Mouse (Mus musculus): Measurements from ENCODE around the gene Endou. TPM values are rescaled to one million over a fixed set of nuclear protein-coding genes. Genes with fewer than 3 reads are reported as not detected.

Gene Endou
- polyA plus RNA-seq, 1 experiment from 2014 or later: 0.22 TPM

DNA sequence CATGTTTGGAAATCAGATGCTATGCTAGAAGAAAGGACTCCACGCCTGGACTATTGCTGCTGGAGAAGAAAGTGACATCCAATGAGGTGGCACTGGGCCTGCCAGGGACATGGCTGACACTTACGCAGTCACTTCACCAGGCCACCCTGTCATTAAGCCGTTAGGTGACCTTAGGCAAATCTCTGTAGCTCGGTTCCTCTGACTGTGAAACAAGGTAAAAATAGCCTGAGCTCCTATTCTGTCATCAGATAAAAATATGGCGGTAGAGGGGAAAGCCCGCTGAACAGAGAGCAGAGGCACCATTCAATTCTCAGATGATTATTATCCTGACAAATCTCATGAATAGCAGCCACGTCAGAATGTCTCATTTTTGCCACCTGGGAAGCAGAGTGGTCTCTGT, 10.9 kb upstream of the Endou start:
- Histone ChIP-seq H3K9me3 (ENCODE audit: control insufficient read depth, low read length) (peaks cover 4% of the 10 kb centered on the region; the same call in 1 of the 2 replicates), H3K4me3 (ENCODE audit: low read length) (no peak overlapping the region), H3K27ac (ENCODE audit: low read length) (no peak overlapping the region), H3K36me3 (ENCODE audit: control insufficient read depth, insufficient read depth, low read length) (no peaks in the 10 kb centered on the region), H3K9ac (ENCODE audit: low read depth, low read length) (no peak overlapping the region), H3K27me3 (replicated peaks; ENCODE audit: control insufficient read depth, insufficient read depth, low read length) (no peaks in the 10 kb centered on the region), H3K4me1 (ENCODE audit: control insufficient read depth, insufficient read depth, low read length) (0 out of 2 replicates have a peak, but pooled peaks cover 4% of the 10 kb centered on the region), H3K4me2 (ENCODE audit: low read depth, low read length) (no peak overlapping the region)
- 62% methylated on average over 7 of the region's 7 CpGs for WGBS
- ATAC-seq: no peak

DNA sequence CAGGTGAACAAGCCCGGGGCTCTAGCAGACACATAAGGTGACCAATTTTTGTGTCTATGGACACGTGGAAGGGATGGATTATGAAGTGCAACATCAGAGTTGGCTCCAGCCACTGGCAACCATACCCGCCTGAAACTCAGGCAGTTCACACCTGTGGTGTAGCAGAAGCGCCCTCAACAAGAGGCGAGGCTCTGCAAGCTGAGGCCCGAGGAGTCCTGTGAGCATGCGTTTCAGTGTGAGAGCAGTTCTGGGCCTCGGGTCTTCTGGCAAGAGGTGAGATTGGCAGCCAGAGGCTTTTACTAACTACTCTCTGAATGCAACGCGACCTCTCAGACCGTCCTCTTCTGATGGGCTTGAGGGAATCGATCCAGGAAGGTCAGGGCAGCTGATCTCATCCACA, 10.5 kb upstream of the Endou start:
- no peak for ATAC-seq
- Histone ChIP-seq H3K9ac (ENCODE audit: low read depth, low read length) (no peak overlapping the region), H3K27ac (ENCODE audit: low read length) (no peak overlapping the region), H3K4me1 (ENCODE audit: control insufficient read depth, insufficient read depth, low read length) (0 out of 2 replicates have a peak, but pooled peaks cover 4% of the 10 kb centered on the region), H3K27me3 (replicated peaks; ENCODE audit: control insufficient read depth, insufficient read depth, low read length) (no peaks in the 10 kb centered on the region), H3K9me3 (ENCODE audit: control insufficient read depth, low read length) (peaks cover 4% of the 10 kb centered on the region; the same call in 1 of the 2 replicates), H3K36me3 (ENCODE audit: control insufficient read depth, insufficient read depth, low read length) (no peaks in the 10 kb centered on the region), H3K4me3 (ENCODE audit: low read length) (no peak overlapping the region), H3K4me2 (ENCODE audit: low read depth, low read length) (no peak overlapping the region)
- WGBS: 80% methylated on average over 12 of the region's 12 CpGs

DNA sequence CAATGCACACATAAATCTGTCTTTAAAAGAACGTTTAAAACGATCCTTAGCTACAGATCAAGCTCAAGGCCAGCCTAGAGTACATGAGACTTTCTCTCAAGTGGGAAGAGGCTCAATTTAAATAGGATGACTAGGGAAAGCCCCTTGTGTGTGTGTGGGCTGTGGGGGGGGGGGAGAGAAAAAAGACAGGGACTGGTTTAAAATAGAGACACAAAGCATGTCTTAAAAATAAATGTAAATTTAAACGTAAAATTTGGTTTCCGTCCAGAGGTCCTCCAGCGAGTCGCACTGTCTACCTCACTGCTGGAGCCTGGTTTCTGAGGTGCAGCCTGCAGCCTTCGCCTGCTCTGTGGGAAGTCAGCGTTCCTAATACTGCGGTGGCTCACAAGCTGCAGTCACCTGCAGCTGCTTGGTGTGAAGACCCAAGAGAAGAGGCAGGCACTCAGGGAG, 9.2 kb upstream of the Endou start:
- Histone ChIP-seq H3K27ac (ENCODE audit: low read length) (no peak overlapping the region), H3K9ac (ENCODE audit: low read depth, low read length) (no peak overlapping the region), H3K4me2 (ENCODE audit: low read depth, low read length) (no peak overlapping the region), H3K36me3 (ENCODE audit: control insufficient read depth, insufficient read depth, low read length) (no peaks in the 10 kb centered on the region), H3K4me1 (ENCODE audit: control insufficient read depth, insufficient read depth, low read length) (0 out of 2 replicates have a peak, but pooled peaks cover 2% of the 10 kb centered on the region), H3K27me3 (replicated peaks; ENCODE audit: control insufficient read depth, insufficient read depth, low read length) (no peaks in the 10 kb centered on the region), H3K9me3 (ENCODE audit: control insufficient read depth, low read length) (peaks cover 4% of the 10 kb centered on the region; the same call in 1 of the 2 replicates), H3K4me3 (ENCODE audit: low read length) (no peak overlapping the region)
- ATAC-seq: no peak
- 73% methylated on average over 9 of the region's 9 CpGs for WGBS

DNA sequence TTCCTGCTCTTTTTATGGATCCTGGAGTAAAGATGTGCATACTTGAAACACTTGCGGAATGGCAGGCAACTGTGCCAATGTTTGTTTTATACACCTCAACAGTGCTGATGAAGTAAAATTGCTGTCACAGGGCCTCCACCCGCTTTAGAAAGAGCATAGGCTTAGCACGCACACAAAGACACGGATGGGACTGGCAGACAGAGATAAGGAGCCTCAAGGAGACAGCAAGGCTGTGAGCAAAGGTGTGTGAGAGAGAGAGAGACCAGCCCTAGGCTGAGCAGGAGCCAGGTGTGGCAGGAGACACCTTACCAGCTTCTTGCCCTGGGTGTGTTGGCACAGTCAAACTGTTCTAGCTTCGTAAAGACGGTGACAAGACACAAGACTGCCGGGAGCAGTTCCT, 7.8 kb upstream of the Endou start:
- Histone ChIP-seq H3K4me3 (ENCODE audit: low read length) (no peak overlapping the region), H3K27ac (ENCODE audit: low read length) (no peak overlapping the region), H3K27me3 (replicated peaks; ENCODE audit: control insufficient read depth, insufficient read depth, low read length) (no peaks in the 10 kb centered on the region), H3K4me1 (ENCODE audit: control insufficient read depth, insufficient read depth, low read length) (no peaks in the 10 kb centered on the region), H3K9ac (ENCODE audit: low read depth, low read length) (no peak overlapping the region), H3K9me3 (ENCODE audit: control insufficient read depth, low read length) (peaks cover 4% of the 10 kb centered on the region; the same call in 1 of the 2 replicates), H3K4me2 (ENCODE audit: low read depth, low read length) (no peak overlapping the region), H3K36me3 (ENCODE audit: control insufficient read depth, insufficient read depth, low read length) (no peaks in the 10 kb centered on the region)
- no peak for ATAC-seq
- WGBS: 82% methylated on average over 7 of the region's 7 CpGs

DNA sequence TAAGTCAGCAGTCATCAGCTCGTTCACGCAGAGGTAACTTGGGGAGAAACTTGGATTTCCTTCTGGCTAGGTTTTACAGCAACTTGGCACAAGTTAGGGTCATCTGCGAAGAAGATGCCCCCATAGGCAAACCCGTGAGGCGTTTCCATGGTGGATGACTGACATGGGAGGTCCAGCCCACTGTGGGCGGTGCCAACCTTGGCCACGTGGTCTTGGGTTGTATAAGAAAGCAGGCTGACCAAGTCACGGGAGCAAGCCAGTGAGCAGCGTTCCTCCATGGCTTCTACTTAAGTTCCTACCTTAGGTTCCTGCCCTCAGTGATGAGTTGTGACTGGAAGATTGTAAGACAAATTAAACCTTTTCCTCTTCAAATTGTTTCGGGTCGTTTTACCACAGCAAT, 849 bp upstream of the Endou start:
- 86% methylated on average over 11 of the region's 11 CpGs for WGBS

DNA sequence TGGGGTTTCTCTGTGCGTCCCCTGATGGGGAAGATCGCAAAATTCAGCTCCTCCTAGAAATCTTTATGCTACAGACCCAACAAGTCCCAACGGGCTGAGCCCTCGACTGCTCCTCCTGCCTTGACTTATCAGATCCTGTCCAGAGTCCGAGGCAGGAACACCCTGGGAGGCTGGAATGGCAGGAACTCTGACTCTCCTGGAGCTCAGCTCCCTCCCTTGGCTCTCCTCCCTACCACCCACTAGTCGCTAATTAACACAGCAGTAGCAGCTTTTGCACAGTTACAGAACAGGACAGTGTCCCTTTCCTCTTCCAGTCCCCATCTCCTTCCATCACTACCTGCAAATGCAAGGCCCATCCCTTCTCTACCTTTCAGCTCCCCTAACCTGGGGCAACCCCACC, 774 bp downstream of the Endou start:
- Histone ChIP-seq H3K27ac (ENCODE audit: low read length) (no peak overlapping the region), H3K36me3 (ENCODE audit: control insufficient read depth, insufficient read depth, low read length) (no peaks in the 10 kb centered on the region), H3K9me3 (ENCODE audit: control insufficient read depth, low read length) (no peaks in the 10 kb centered on the region), H3K9ac (ENCODE audit: low read depth, low read length) (no peak overlapping the region), H3K4me3 (ENCODE audit: low read length) (no peak overlapping the region), H3K4me2 (ENCODE audit: low read depth, low read length) (no peak overlapping the region), H3K4me1 (ENCODE audit: control insufficient read depth, insufficient read depth, low read length) (no peaks in the 10 kb centered on the region), H3K27me3 (replicated peaks; ENCODE audit: control insufficient read depth, insufficient read depth, low read length) (no peaks in the 10 kb centered on the region)
- 42% methylated on average over 6 of the region's 6 CpGs for WGBS
- ATAC-seq: no peak

More for the DNA sequence above, 849 bp upstream of the Endou start:
- Histone ChIP-seq H3K4me2 (ENCODE audit: low read depth, low read length) (no peak overlapping the region), H3K4me3 (ENCODE audit: low read length) (no peak overlapping the region), H3K36me3 (ENCODE audit: control insufficient read depth, insufficient read depth, low read length) (no peaks in the 10 kb centered on the region), H3K27ac (ENCODE audit: low read length) (no peak overlapping the region), H3K9ac (ENCODE audit: low read depth, low read length) (no peak overlapping the region), H3K9me3 (ENCODE audit: control insufficient read depth, low read length) (no peaks in the 10 kb centered on the region), H3K4me1 (ENCODE audit: control insufficient read depth, insufficient read depth, low read length) (no peaks in the 10 kb centered on the region), H3K27me3 (replicated peaks; ENCODE audit: control insufficient read depth, insufficient read depth, low read length) (no peaks in the 10 kb centered on the region)
- ATAC-seq: no peak

DNA sequence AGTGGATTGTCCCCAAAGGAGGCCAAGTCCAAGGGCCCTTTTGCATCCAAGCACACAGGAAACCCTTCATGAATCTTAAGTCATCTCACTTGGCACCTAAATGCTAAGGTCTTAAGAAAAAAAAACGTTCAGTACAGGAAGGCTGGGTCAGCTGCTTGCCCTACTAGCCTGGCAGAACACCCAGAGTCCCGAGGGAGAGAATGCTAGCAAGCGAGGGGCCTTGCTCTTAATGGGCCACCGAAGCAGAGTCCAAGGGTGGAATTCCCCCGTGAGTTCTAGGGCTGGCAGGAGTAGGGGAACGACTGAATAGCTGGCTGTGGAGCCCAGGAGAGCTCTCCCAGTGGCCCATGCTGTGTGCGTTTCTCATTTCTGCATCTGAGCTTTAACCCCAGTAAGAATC, 2.3 kb downstream of the Endou start:
- H3K9me3 ChIP-seq (ENCODE audit: control insufficient read depth, low read length): no peaks in the 10 kb centered on the region

DNA sequence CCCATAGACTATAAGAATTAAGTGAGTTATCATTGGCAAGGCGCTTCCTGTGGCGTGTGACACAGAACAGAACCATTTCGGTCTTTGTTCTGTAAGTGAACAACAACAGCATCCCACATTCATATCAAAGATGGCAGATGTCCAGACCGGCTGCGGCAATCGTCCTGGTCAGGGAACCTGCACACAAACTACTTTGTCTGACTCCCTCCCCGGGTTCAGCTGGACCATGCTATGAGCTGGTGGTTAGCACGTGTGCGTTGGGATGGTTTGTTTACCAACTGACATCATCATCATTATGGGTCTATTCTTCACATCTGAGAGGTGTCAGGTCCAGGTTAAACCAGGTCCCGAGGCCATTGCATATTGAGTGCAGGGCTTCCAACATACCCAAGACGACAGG, 2.7 kb downstream of the Endou start:
- no peak for ATAC-seq
- Histone ChIP-seq H3K9me3 (ENCODE audit: control insufficient read depth, low read length) (no peaks in the 10 kb centered on the region), H3K4me1 (ENCODE audit: control insufficient read depth, insufficient read depth, low read length) (no peaks in the 10 kb centered on the region), H3K27me3 (replicated peaks; ENCODE audit: control insufficient read depth, insufficient read depth, low read length) (no peaks in the 10 kb centered on the region), H3K4me3 (ENCODE audit: low read length) (no peak overlapping the region), H3K27ac (ENCODE audit: low read length) (no peak overlapping the region), H3K4me2 (ENCODE audit: low read depth, low read length) (no peak overlapping the region), H3K9ac (ENCODE audit: low read depth, low read length) (no peak overlapping the region), H3K36me3 (ENCODE audit: control insufficient read depth, insufficient read depth, low read length) (no peaks in the 10 kb centered on the region)
- 70% methylated on average over 11 of the region's 11 CpGs for WGBS

More for the DNA sequence above, 2.3 kb downstream of the Endou start:
- WGBS: 67% methylated on average over 7 of the region's 7 CpGs
- no peak overlapping the region for H3K27ac ChIP-seq (ENCODE audit: low read length)
- no peaks in the 10 kb centered on the region for H3K27me3 ChIP-seq (replicated peaks; ENCODE audit: control insufficient read depth, insufficient read depth, low read length)
- H3K4me3 ChIP-seq (ENCODE audit: low read length): no peak overlapping the region
- no peaks in the 10 kb centered on the region for H3K36me3 ChIP-seq (ENCODE audit: control insufficient read depth, insufficient read depth, low read length)
- no peaks in the 10 kb centered on the region for H3K4me1 ChIP-seq (ENCODE audit: control insufficient read depth, insufficient read depth, low read length)
- no peak for ATAC-seq
- H3K4me2 ChIP-seq (ENCODE audit: low read depth, low read length): no peak overlapping the region
- no peak overlapping the region for H3K9ac ChIP-seq (ENCODE audit: low read depth, low read length)

DNA sequence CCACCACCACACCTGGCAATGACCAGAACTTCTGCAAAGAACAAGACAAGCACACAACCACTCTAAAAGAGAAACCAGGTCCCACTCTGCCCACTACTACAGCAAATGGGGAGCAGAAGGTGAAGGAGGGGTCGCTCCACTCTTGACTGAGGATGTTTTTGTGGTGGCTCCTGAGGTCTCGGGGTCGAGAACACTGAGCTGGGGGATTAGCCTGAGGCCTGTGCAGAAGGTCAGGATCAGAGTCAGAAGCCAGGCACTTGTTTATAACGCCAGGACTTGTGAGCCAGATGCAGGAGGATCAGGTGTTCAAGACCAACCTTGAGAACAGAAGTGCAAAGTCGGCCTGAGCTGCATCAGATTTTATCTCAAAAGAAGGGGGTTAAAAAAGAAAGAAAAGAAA, 3.6 kb downstream of the Endou start:
- no peak overlapping the region for H3K9ac ChIP-seq (ENCODE audit: low read depth, low read length)
- no peak overlapping the region for H3K4me3 ChIP-seq (ENCODE audit: low read length)
- H3K27me3 ChIP-seq (replicated peaks; ENCODE audit: control insufficient read depth, insufficient read depth, low read length): no peaks in the 10 kb centered on the region
- H3K36me3 ChIP-seq (ENCODE audit: control insufficient read depth, insufficient read depth, low read length): no peaks in the 10 kb centered on the region
- ATAC-seq: no peak
- H3K4me1 ChIP-seq (ENCODE audit: control insufficient read depth, insufficient read depth, low read length): no peaks in the 10 kb centered on the region
- no peak overlapping the region for H3K27ac ChIP-seq (ENCODE audit: low read length)
- WGBS: 77% methylated on average over 5 of the region's 5 CpGs
- H3K4me2 ChIP-seq (ENCODE audit: low read depth, low read length): no peak overlapping the region
- H3K9me3 ChIP-seq (ENCODE audit: control insufficient read depth, low read length): no peaks in the 10 kb centered on the region

DNA sequence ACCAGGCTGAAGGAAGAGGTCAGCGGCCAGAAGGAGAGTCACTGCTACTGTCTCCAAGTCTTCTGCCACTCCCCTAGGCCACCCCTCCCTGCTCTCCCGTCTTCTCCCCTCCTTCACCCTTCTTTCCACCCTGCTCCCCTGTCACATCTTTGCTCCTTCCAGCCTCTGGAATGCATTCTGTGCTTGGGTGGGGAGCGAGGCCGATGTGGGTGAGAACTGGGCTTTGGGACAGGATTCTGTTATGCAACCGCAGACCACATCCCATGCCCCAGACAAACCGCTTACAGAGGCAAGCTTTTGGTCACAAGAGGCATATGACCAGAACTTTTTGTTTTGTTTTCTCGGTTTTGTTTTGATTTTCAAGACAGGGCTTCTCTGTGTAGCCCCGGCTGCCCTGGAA, 4.1 kb downstream of the Endou start:
- H3K9me3 ChIP-seq (ENCODE audit: control insufficient read depth, low read length): no peaks in the 10 kb centered on the region
- H3K36me3 ChIP-seq (ENCODE audit: control insufficient read depth, insufficient read depth, low read length): no peaks in the 10 kb centered on the region
- ATAC-seq: no peak
- H3K4me3 ChIP-seq (ENCODE audit: low read length): no peak overlapping the region
- no peaks in the 10 kb centered on the region for H3K4me1 ChIP-seq (ENCODE audit: control insufficient read depth, insufficient read depth, low read length)
- 73% methylated on average over 8 of the region's 8 CpGs for WGBS
- no peak overlapping the region for H3K4me2 ChIP-seq (ENCODE audit: low read depth, low read length)
- H3K27ac ChIP-seq (ENCODE audit: low read length): no peak overlapping the region
- no peak overlapping the region for H3K9ac ChIP-seq (ENCODE audit: low read depth, low read length)
- no peaks in the 10 kb centered on the region for H3K27me3 ChIP-seq (replicated peaks; ENCODE audit: control insufficient read depth, insufficient read depth, low read length)
